Mouse (Mus musculus) embryonic facial prominence, embryonic 14.5 days (tissue): Measurements from ENCODE around the gene 9530002B09Rik. TPM values are rescaled to one million over a fixed set of nuclear protein-coding genes. Genes with fewer than 3 reads are reported as not detected.

Experiments
- ATAC-seq: fragments of 200-750 bp; cut with Nextera tagmentation; 2 replicates; pipeline ENCODE4 v1.8.0; 2017; ENCODE audit warnings: low read depth, moderate number of reproducible peaks, moderate TSS enrichment
- DNase-seq: peaks from one replicate; pipeline ENCODE4 v3.0.0-alpha.2; 2015; ENCODE audit warnings: low spot score
- H3K27ac ChIP-seq: fragments of 300-500 bp; sonication (generic); replicated peaks from 2 replicates; pipeline ENCODE4 v1.5.1; 2014; ENCODE audit warnings: low read depth, mild to moderate bottlenecking, low read length, moderate library complexity
- H3K27me3 ChIP-seq: fragments of 300-500 bp; sonication (generic); replicated peaks from 2 replicates; pipeline ENCODE4 v1.6.1; 2014; ENCODE audit warnings: low read length; ENCODE audit not compliant: control insufficient read depth, insufficient read depth
- H3K36me3 ChIP-seq: fragments of 300-500 bp; sonication (generic); 2 replicates; pipeline ENCODE4 v1.6.1; 2014; ENCODE audit warnings: low read length, mixed read lengths; ENCODE audit not compliant: control insufficient read depth, insufficient read depth
- H3K4me1 ChIP-seq: fragments of 300-500 bp; sonication (generic); 2 replicates; pipeline ENCODE4 v1.6.1; 2014; ENCODE audit warnings: antibody characterized with exemption, low read length; ENCODE audit not compliant: control insufficient read depth, insufficient read depth
- H3K4me2 ChIP-seq: fragments of 300-500 bp; sonication (generic); 2 replicates; pipeline ENCODE4 v1.6.1; 2014; ENCODE audit warnings: low read depth, mild to moderate bottlenecking, low read length, moderate library complexity, mixed read lengths
- H3K4me3 ChIP-seq: fragments of 300-500 bp; sonication (generic); 2 replicates; pipeline ENCODE4 v1.5.1; 2014; ENCODE audit warnings: low read depth, mild to moderate bottlenecking, low read length
- H3K9ac ChIP-seq: fragments of 300-500 bp; sonication (generic); 2 replicates; pipeline ENCODE4 v1.6.1; 2014; ENCODE audit warnings: low read depth, mild to moderate bottlenecking, low read length, moderate library complexity, mixed read lengths
- H3K9me3 ChIP-seq: fragments of 300-500 bp; sonication (generic); 2 replicates; pipeline ENCODE4 v1.6.1; 2016; ENCODE audit warnings: low read length; ENCODE audit not compliant: control insufficient read depth
- polyA plus RNA-seq: library from polyadenylated mRNA; unstranded; fragments of >200 nt; fragmentation: Nextera tagmentation; extraction: Ambion mirVana; gene quantifications from 2 replicates; pipeline ENCODE4 v1.2.1, GENCODE M21; 2014

9530002B09Rik gene
- polyA plus RNA-seq, result not detected in 2 replicates

DNA sequence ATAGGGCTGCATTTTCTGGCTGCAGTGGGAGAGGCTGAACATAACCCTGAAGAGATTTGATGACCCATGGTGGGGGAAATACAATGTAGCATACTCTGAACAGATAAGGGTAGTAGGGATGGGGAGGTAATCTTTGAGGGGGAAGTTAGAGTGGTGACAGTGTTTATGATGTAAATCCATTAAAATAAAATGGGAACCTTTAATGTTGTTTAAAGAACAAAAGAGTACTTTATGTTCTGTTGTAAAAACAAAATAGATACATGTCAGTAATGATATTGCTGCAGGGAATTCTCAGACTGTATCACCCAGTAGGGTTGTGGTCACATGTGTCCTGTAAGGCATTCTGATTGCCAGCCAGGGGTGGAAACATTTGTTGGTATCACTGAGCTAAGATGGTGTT is at the start of gene 9530002B09Rik:
TSS of gene 9530002B09Rik (plus strand) at position 301 of the 400 bp plus-strand sequence.
- Histone ChIP-seq H3K4me2 (no peak within 1 kb of the TSS), H3K27me3 (no peaks in the 10 kb centered on the region), H3K36me3 (no peaks in the 10 kb centered on the region), H3K4me3 (no peak within 1 kb of the TSS), H3K4me1 (no peaks in the 10 kb centered on the region), H3K9me3 (0 out of 2 replicates have a peak, but pooled peaks cover 3% of the 10 kb centered on the region), H3K27ac (no peak within 1 kb of the TSS), H3K9ac (no peak within 1 kb of the TSS)
- no peak for ATAC-seq
- no peak for DNase-seq

Other genes with a start within 250 kb of the 9530002B09Rik start
- gene Ppt1, start 147.0 kb downstream of the 9530002B09Rik start, polyA plus RNA-seq, result 61.3 and 67.2 TPM in 2 replicates
- 70.2 and 74.6 TPM in 2 replicates for gene Cap1, start 196.8 kb downstream of the 9530002B09Rik start, polyA plus RNA-seq